Mouse (Mus musculus) heart, embryonic 15.5 days (tissue): ENCODE measurements at regions not wholly inside any gene's neighbourhood (a gene's known extent, or its start where the extent isn't known, plus 50 kb on each side); places are given as distances from the start of the nearest gene placed in this dataset.

Experiments
- ATAC-seq: fragments of 200-750 bp; cut with Nextera tagmentation; replicated peaks from 2 replicates; pipeline ENCODE4 v1.8.0; 2017; ENCODE audit warnings: low read depth, moderate TSS enrichment; ENCODE audit not compliant: insufficient number of reproducible peaks, insufficient read depth, low FRiP score
- H3K27ac ChIP-seq: fragments of 300-500 bp; sonication (generic); 2 replicates; pipeline ENCODE4 v1.5.1; 2015; ENCODE audit warnings: mild to moderate bottlenecking, inconsistent platforms
- H3K27me3 ChIP-seq: fragments of 300-500 bp; sonication (generic); 2 replicates; pipeline ENCODE4 v1.6.1; 2015; ENCODE audit warnings: inconsistent platforms
- H3K36me3 ChIP-seq: fragments of 300-500 bp; sonication (generic); 2 replicates; pipeline ENCODE4 v1.6.1; 2015; ENCODE audit warnings: mild to moderate bottlenecking, inconsistent platforms
- H3K4me1 ChIP-seq: fragments of 300-500 bp; sonication (generic); replicated peaks from 2 replicates; pipeline ENCODE4 v1.6.1; 2015; ENCODE audit warnings: inconsistent platforms
- H3K4me2 ChIP-seq: fragments of 300-500 bp; sonication (generic); 2 replicates; pipeline ENCODE4 v1.6.1; 2015; ENCODE audit warnings: inconsistent platforms, mild to moderate bottlenecking, moderate library complexity
- H3K4me3 ChIP-seq: fragments of 300-500 bp; sonication (generic); 2 replicates; pipeline ENCODE4 v1.5.1; 2015; ENCODE audit warnings: mild to moderate bottlenecking, inconsistent platforms
- H3K9ac ChIP-seq: fragments of 300-500 bp; sonication (generic); 2 replicates; pipeline ENCODE4 v1.6.1; 2015; ENCODE audit warnings: mild to moderate bottlenecking, inconsistent platforms
- H3K9me3 ChIP-seq: fragments of 300-500 bp; sonication (generic); replicated peaks from 2 replicates; pipeline ENCODE4 v1.6.1; 2016; ENCODE audit warnings: inconsistent platforms
- WGBS: fragments of 180-500 bp; shearing (Covaris S2); methylation state at CpG from one replicate; pipeline ENCODE4 v1.1.7; 2015; ENCODE audit warnings: mixed read lengths; 5-methylcytosine and 5-hydroxymethylcytosine counted together

- Histone ChIP-seq H3K9ac (no peak overlapping the region), H3K27ac (no peak overlapping the region), H3K27me3 (no peaks in the 10 kb centered on the region), H3K9me3 (no peaks in the 10 kb centered on the region), H3K4me2 (no peak overlapping the region), H3K4me3 (no peak overlapping the region), H3K4me1 (0 out of 2 replicates have a peak, but pooled peaks cover 3% of the 10 kb centered on the region), H3K36me3 (no peaks in the 10 kb centered on the region)
- WGBS = 65% methylated on average over 9 of the region's 9 CpGs
- no peak for ATAC-seq
Measured at GRCm38 (mm10) chr11:19739527-19740151, 184.5 kb upstream of the Spred2 start.

- Histone ChIP-seq H3K36me3 (no peaks in the 10 kb centered on the region), H3K4me3 (no peak overlapping the region), H3K4me1 (0 out of 2 replicates have a peak, but pooled peaks cover 3% of the 10 kb centered on the region), H3K4me2 (no peak overlapping the region), H3K27me3 (no peaks in the 10 kb centered on the region), H3K27ac (no peak overlapping the region), H3K9ac (no peak overlapping the region), H3K9me3 (no peaks in the 10 kb centered on the region)
- no peak for ATAC-seq
- 83% methylated on average over 3 of the region's 3 CpGs for WGBS
Measured at GRCm38 (mm10) chr11:19740562-19740961, 183.6 kb upstream of the Spred2 start.

GRCm38 (mm10) chr11:19747097-19747972 is 176.8 kb upstream of the Spred2 start:
- Histone ChIP-seq H3K36me3 (no peaks in the 10 kb centered on the region), H3K4me1 (no peaks in the 10 kb centered on the region), H3K27me3 (no peaks in the 10 kb centered on the region), H3K27ac (no peak overlapping the region), H3K9me3 (no peaks in the 10 kb centered on the region), H3K9ac (no peak overlapping the region), H3K4me2 (no peak overlapping the region), H3K4me3 (no peak overlapping the region)
- WGBS = 47% methylated on average over 11 of the region's 11 CpGs
- ATAC-seq = no peak

- Histone ChIP-seq H3K9ac (no peak overlapping the region), H3K4me2 (no peak overlapping the region), H3K4me1 (no peaks in the 10 kb centered on the region), H3K27ac (no peak overlapping the region), H3K36me3 (no peaks in the 10 kb centered on the region), H3K27me3 (no peaks in the 10 kb centered on the region), H3K9me3 (no peaks in the 10 kb centered on the region), H3K4me3 (no peak overlapping the region)
- WGBS = 55% methylated on average over 14 of the region's 14 CpGs
- no peak for ATAC-seq
Measured at GRCm38 (mm10) chr11:19747973-19748559, 176.1 kb upstream of the Spred2 start.

- H3K27me3 ChIP-seq = no peaks in the 10 kb centered on the region
- H3K4me3 ChIP-seq = no peak overlapping the region
- no peak for ATAC-seq
- WGBS = 82% methylated on average over 4 of the region's 4 CpGs
- no peaks in the 10 kb centered on the region for H3K4me1 ChIP-seq
- no peak overlapping the region for H3K4me2 ChIP-seq
- H3K36me3 ChIP-seq = no peaks in the 10 kb centered on the region
- no peak overlapping the region for H3K27ac ChIP-seq
- H3K9ac ChIP-seq = no peak overlapping the region
- no peaks in the 10 kb centered on the region for H3K9me3 ChIP-seq
Measured at GRCm38 (mm10) chr11:19758892-19759291, 165.3 kb upstream of the Spred2 start.

GRCm38 (mm10) chr11:19760861-19761693 is 163.1 kb upstream of the Spred2 start:
- H3K27ac ChIP-seq = no peak overlapping the region
- ATAC-seq = no peak
- H3K4me3 ChIP-seq = peak overlapping the region; percentile 36
- peak overlapping the region; percentile 56 for H3K4me2 ChIP-seq
- no peaks in the 10 kb centered on the region for H3K4me1 ChIP-seq
- no peak overlapping the region for H3K9ac ChIP-seq
- WGBS = 15% methylated on average over 16 of the region's 16 CpGs
- no peaks in the 10 kb centered on the region for H3K27me3 ChIP-seq
- no peaks in the 10 kb centered on the region for H3K36me3 ChIP-seq
- no peaks in the 10 kb centered on the region for H3K9me3 ChIP-seq

GRCm38 (mm10) chr11:19761694-19761976 is 162.5 kb upstream of the Spred2 start:
- H3K27ac ChIP-seq = no peak overlapping the region
- no peaks in the 10 kb centered on the region for H3K27me3 ChIP-seq
- H3K4me1 ChIP-seq = no peaks in the 10 kb centered on the region
- H3K4me2 ChIP-seq = no peak overlapping the region
- H3K36me3 ChIP-seq = no peaks in the 10 kb centered on the region
- ATAC-seq = 0 out of 2 replicates have a peak, but pooled peaks have one; percentile 22
- no peaks in the 10 kb centered on the region for H3K9me3 ChIP-seq
- 40% methylated on average over 4 of the region's 4 CpGs for WGBS
- H3K9ac ChIP-seq = no peak overlapping the region
- H3K4me3 ChIP-seq = no peak overlapping the region

- 72% methylated on average over 5 of the region's 5 CpGs for WGBS
- Histone ChIP-seq H3K4me2 (no peak overlapping the region), H3K9ac (no peak overlapping the region), H3K27me3 (no peaks in the 10 kb centered on the region), H3K9me3 (no peaks in the 10 kb centered on the region), H3K4me1 (no peaks in the 10 kb centered on the region), H3K27ac (no peak overlapping the region), H3K4me3 (no peak overlapping the region), H3K36me3 (no peaks in the 10 kb centered on the region)
- no peak for ATAC-seq
Measured at GRCm38 (mm10) chr11:19767316-19767715, 156.9 kb upstream of the Spred2 start.

GRCm38 (mm10) chr11:19767871-19768270 is 156.3 kb upstream of the Spred2 start:
- no peaks in the 10 kb centered on the region for H3K27me3 ChIP-seq
- H3K4me2 ChIP-seq = no peak overlapping the region
- WGBS = 85% methylated on average over 9 of the region's 9 CpGs
- H3K9me3 ChIP-seq = no peaks in the 10 kb centered on the region
- no peaks in the 10 kb centered on the region for H3K36me3 ChIP-seq
- no peak for ATAC-seq
- H3K4me3 ChIP-seq = no peak overlapping the region
- no peak overlapping the region for H3K27ac ChIP-seq
- H3K4me1 ChIP-seq = no peaks in the 10 kb centered on the region
- no peak overlapping the region for H3K9ac ChIP-seq

- Histone ChIP-seq H3K4me1 (no peaks in the 10 kb centered on the region), H3K27me3 (no peaks in the 10 kb centered on the region), H3K36me3 (no peaks in the 10 kb centered on the region), H3K4me3 (no peak overlapping the region), H3K27ac (no peak overlapping the region), H3K4me2 (no peak overlapping the region), H3K9ac (no peak overlapping the region), H3K9me3 (no peaks in the 10 kb centered on the region)
- 93% methylated on average over 1 of the region's 1 CpGs for WGBS
- ATAC-seq = no peak
Measured at GRCm38 (mm10) chr11:19768962-19769361, 155.2 kb upstream of the Spred2 start.

GRCm38 (mm10) chr11:19774010-19774409 is 150.2 kb upstream of the Spred2 start:
- H3K27me3 ChIP-seq = no peaks in the 10 kb centered on the region
- H3K4me2 ChIP-seq = no peak overlapping the region
- no peak overlapping the region for H3K9ac ChIP-seq
- no peak overlapping the region for H3K27ac ChIP-seq
- H3K4me1 ChIP-seq = no peaks in the 10 kb centered on the region
- H3K9me3 ChIP-seq = no peaks in the 10 kb centered on the region
- 49% methylated on average over 9 of the region's 9 CpGs for WGBS
- ATAC-seq = no peak
- no peak overlapping the region for H3K4me3 ChIP-seq
- H3K36me3 ChIP-seq = no peaks in the 10 kb centered on the region
